Mouse (Mus musculus) inflammation-experienced regulatory T-cells, adult 16 weeks (primary cell): ENCODE measurements around the gene Ky. TPM values are rescaled to one million over a fixed set of nuclear protein-coding genes. Genes with fewer than 3 reads are reported as not detected.

Source experiments
- polyA plus RNA-seq: library from polyadenylated mRNA; unstranded; fragments of 100-300 nt; shearing (Covaris generic); gene quantifications from one replicate; pipeline ENCODE4 v1.2.1, GENCODE M21; 2017

The Ky gene
- 0.49 TPM for polyA plus RNA-seq

GRCm38 (mm10) chr9:102505700-102506585 is at the start of gene Ky:
Gene Ky, plus strand, starts transcription at chr9:102505750.

Other genes starting within 250 kb of the Ky start
- not detected for gene Ephb1, start 151.1 kb upstream of the Ky start, polyA plus RNA-seq
- gene Anapc13, start 120.5 kb downstream of the Ky start, polyA plus RNA-seq: 101 TPM
- gene Cep63, start 120.8 kb downstream of the Ky start, polyA plus RNA-seq: 49.7 TPM
- gene Amotl2, start 210.9 kb downstream of the Ky start, polyA plus RNA-seq: 0.37 TPM